Mouse (Mus musculus): ENCODE measurements around the gene Sp8. TPM values are rescaled to one million over a fixed set of nuclear protein-coding genes. Genes with fewer than 3 reads are reported as not detected.

Sp8 gene
- polyA plus RNA-seq, 1 experiment = not detected

DNA sequence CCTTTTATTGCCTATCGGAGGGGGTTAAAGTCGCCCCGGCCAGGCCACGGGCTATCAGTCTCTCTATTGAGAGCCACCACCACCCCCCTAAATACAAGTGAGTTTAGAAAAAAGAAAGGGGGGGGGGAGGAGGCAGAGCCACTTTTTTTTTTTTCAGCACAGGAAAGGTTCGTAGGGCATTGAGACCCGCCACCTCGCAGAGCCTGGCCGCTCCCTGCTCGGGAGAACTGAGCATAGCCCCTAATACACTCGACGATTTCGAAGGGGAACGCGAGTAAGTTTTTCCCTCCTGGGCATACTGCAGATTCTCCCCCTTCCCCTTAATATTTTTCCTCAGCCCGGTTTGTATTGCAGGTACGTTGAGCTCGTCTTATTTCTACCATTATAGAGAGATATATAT lies 1.3 kb downstream of the Sp8 start:
- no peak for DNase-seq
- Histone ChIP-seq H3K4me1 (ENCODE audit: control insufficient read depth, insufficient read depth, low read length) (peaks cover 9% of the 10 kb centered on the region), H3K4me3 (replicated peaks; ENCODE audit: extremely low read depth, low read depth, low read length) (no peak overlapping the region)
- TF ChIP-seq POLR2A (IDR thresholded peaks at IDR 0.05; ENCODE audit: borderline replicate concordance, extremely low read depth, low read depth, low read length) (no peak), CTCF (IDR thresholded peaks at IDR 0.05; ENCODE audit: insufficient read depth, low read length) (no peak)
- WGBS = 2% methylated on average over 17 of the region's 17 CpGs

DNA sequence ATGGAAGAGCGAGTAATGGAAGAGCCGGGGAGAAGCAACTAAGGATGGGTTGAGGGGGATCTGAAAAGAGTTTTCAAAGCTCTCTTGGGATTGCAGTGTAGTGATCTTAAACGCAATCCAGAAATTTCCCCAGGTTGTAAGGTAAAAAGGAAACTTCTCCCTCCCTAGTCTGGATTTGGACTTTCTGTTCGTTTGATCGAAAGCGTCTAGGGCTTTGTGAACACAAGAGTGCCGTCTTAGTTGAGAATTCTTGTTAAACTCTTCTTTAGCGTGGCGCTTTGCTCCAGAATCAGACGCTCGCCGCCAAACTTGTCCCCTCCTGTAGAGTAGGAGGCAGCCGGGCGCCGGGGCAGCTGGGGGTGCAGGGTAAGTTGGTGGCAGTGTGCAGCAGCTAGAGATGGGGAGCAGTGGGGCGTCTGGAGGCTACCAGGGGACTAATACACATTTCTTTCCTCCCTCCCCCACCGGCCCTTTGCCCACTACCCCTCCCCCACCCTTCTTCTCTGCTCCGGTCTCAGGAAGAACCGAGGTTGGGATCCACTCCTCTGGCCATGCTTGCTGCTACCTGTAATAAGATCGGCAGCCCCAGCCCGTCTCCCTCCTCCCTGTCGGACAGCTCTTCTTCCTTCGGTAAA lies 1.8 kb downstream of the Sp8 start:
- H3K4me3 ChIP-seq (replicated peaks; ENCODE audit: extremely low read depth, low read depth, low read length) = peak overlapping the region; percentile 10

DNA sequence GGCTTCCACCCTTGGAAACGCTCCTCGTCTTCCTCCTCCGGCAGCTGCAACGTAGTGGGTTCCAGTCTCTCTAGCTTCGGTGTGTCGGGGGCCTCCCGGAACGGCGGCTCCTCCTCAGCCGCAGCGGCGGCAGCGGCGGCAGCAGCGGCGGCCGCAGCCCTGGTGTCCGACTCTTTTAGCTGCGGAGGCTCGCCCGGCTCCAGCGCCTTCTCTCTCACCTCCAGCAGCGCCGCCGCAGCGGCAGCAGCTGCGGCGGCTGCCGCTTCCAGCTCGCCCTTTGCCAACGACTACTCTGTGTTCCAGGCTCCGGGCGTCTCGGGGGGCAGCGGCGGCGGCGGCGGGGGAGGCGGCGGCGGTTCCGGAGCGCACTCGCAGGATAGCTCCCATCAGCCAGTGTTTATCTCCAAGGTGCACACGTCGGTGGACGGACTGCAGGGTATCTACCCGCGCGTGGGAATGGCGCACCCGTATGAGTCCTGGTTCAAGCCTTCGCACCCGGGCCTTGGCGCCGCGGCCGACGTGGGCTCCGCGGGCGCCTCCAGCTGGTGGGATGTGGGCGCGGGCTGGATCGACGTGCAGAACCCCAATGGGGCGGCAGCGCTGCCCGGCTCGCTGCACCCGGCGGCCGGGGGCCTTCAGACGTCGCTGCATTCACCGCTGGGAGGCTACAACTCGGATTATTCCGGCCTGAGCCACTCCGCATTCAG lies 2.5 kb downstream of the Sp8 start:
- WGBS = 1% methylated on average over 77 of the region's 80 CpGs
- peak; percentile 21 for DNase-seq
- TF ChIP-seq POLR2A (IDR thresholded peaks at IDR 0.05; ENCODE audit: borderline replicate concordance, extremely low read depth, low read depth, low read length) = no peak
- TF ChIP-seq CTCF (IDR thresholded peaks at IDR 0.05; ENCODE audit: insufficient read depth, low read length) = no peak
- Histone ChIP-seq H3K4me1 (ENCODE audit: control insufficient read depth, insufficient read depth, low read length) (peaks cover 9% of the 10 kb centered on the region), H3K4me3 (replicated peaks; ENCODE audit: extremely low read depth, low read depth, low read length) (no peak overlapping the region)

More for the DNA sequence above, 1.8 kb downstream of the Sp8 start:
- WGBS = 2% methylated on average over 20 of the region's 23 CpGs
- TF ChIP-seq CTCF (IDR thresholded peaks at IDR 0.05; ENCODE audit: insufficient read depth, low read length) (no peak), POLR2A (IDR thresholded peaks at IDR 0.05; ENCODE audit: borderline replicate concordance, extremely low read depth, low read depth, low read length) (no peak)
- peaks cover 9% of the 10 kb centered on the region for H3K4me1 ChIP-seq (ENCODE audit: control insufficient read depth, insufficient read depth, low read length)
- DNase-seq = peak; percentile 16

DNA sequence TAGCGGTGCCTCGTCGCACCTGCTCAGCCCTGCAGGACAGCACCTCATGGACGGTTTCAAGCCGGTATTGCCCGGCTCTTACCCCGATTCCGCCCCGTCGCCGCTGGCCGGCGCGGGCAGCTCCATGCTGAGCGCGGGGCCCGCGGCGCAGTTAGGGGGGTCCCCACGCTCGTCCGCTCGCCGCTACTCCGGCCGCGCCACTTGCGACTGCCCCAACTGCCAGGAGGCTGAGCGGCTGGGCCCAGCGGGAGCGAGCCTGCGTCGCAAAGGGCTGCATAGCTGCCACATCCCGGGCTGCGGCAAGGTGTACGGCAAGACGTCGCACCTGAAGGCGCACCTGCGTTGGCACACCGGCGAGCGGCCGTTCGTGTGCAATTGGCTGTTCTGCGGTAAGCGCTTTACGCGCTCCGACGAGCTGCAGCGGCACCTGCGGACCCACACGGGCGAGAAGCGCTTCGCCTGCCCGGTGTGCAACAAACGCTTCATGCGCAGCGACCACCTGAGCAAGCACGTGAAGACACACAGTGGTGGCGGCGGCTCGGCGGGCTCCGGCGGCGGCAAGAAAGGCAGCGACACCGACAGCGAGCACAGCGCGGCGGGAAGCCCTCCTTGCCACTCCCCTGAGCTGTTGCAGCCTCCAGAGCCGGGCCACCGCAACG lies 3.2 kb downstream of the Sp8 start:
- 2% methylated on average over 78 of the region's 78 CpGs for WGBS
- H3K4me3 ChIP-seq (replicated peaks; ENCODE audit: extremely low read depth, low read depth, low read length) = no peak overlapping the region
- peaks cover 9% of the 10 kb centered on the region for H3K4me1 ChIP-seq (ENCODE audit: control insufficient read depth, insufficient read depth, low read length)
- no peak for DNase-seq
- TF ChIP-seq POLR2A (IDR thresholded peaks at IDR 0.05; ENCODE audit: borderline replicate concordance, extremely low read depth, low read depth, low read length) (no peak), CTCF (IDR thresholded peaks at IDR 0.05; ENCODE audit: insufficient read depth, low read length) (no peak)

DNA sequence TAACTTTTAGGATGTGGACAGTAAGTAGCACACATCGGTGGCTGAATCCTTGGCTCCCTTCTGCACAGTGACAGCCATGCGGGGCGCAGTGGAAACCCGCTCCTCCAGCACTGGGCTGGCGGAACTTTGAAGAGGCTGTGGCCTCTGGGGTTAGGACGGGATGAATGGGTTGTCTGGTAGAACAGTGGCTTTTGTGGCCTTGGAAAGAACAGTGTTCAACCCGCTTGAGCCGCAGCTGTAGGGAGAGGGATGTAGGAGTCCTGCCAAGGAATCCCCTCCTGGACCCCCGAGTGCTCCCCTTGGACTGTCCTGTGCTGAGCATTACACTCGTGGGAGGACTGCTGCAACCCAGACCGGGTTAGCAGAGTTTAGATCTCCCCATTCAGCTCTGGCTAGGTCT lies 3.9 kb downstream of the Sp8 start:
- Histone ChIP-seq H3K4me1 (ENCODE audit: control insufficient read depth, insufficient read depth, low read length) (peaks cover 9% of the 10 kb centered on the region), H3K4me3 (replicated peaks; ENCODE audit: extremely low read depth, low read depth, low read length) (no peak overlapping the region)
- no peak for DNase-seq
- no peak for TF ChIP-seq CTCF (IDR thresholded peaks at IDR 0.05; ENCODE audit: insufficient read depth, low read length)
- TF ChIP-seq POLR2A (IDR thresholded peaks at IDR 0.05; ENCODE audit: borderline replicate concordance, extremely low read depth, low read depth, low read length) = no peak
- 4% methylated on average over 11 of the region's 11 CpGs for WGBS

DNA sequence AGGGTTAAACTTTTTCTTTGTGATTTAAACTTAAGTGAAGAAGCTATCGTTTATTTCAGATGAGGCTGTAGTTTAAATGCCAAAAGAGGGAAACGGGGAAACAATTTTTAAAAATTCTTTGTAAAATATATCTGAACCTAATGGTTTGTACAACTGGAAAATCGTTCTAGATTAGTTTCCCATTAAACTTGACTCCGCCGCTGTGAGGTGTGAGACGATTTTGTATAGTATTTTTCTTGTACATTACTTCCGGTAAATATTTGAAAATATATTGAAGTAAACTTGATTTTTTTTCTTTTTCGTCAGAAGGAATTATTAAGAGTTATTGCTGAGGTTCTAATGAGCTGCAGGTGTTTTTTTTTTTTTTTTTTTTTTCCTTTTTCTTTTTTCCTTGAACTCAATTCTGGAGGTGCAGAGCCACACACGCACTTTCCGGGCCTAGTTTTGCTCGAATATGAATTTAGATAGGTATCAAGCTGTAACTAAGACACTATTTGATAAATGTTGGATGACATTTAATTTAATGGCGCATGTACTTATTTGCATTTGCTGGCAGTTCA lies 4.8 kb downstream of the Sp8 start:
- WGBS = 32% methylated on average over 12 of the region's 12 CpGs
- H3K4me1 ChIP-seq (ENCODE audit: control insufficient read depth, insufficient read depth, low read length) = peaks cover 9% of the 10 kb centered on the region
- TF ChIP-seq CTCF (IDR thresholded peaks at IDR 0.05; ENCODE audit: insufficient read depth, low read length) = no peak
- TF ChIP-seq POLR2A (IDR thresholded peaks at IDR 0.05; ENCODE audit: borderline replicate concordance, extremely low read depth, low read depth, low read length) = no peak
- H3K4me3 ChIP-seq (replicated peaks; ENCODE audit: extremely low read depth, low read depth, low read length) = no peak overlapping the region
- DNase-seq = no peak

DNA sequence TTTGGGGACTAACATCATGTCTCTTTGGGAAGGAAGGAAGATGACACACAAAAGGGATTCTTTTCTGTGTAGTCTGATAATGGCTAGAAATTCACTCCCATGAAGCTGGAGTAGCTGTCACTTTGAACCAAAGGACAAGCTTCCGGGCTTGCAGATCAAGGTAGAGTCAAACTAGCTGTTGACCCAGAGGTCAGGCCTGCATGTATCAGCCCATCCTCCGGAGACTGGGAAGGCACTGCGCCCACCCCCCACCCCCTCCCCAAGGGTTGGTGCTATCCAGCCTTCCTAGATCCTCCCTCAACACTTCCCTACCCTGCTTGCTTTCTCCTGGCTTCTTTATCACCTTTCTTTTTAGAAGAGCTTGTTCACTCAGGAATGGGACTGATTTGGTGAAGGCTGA lies 7.2 kb downstream of the Sp8 start:
- TF ChIP-seq POLR2A (IDR thresholded peaks at IDR 0.05; ENCODE audit: borderline replicate concordance, extremely low read depth, low read depth, low read length) = no peak
- H3K4me3 ChIP-seq (replicated peaks; ENCODE audit: extremely low read depth, low read depth, low read length) = no peak overlapping the region
- WGBS = 9% methylated on average over 3 of the region's 3 CpGs
- peaks cover under 1% of the 10 kb centered on the region for H3K4me1 ChIP-seq (ENCODE audit: control insufficient read depth, insufficient read depth, low read length)
- DNase-seq = no peak

DNA sequence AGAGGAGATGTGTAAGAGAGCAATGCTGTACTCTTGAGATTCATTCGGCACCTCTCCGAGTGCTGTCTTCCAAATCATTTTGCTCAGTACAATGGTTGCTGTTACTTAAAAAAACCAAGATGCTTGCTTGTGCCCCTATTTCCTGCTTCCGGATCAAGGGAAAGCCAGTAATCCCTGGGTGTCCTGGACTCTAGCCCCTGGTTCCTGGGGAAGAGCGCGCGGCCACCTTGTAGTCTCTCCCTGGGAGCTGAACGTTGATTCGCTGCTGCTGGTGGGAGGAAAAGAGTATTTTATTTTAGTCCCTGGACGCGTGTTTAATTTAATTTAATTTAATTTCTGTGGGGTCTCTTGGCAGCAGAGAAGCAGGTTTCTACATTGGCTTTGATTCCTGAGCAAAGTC lies 8.3 kb downstream of the Sp8 start:
- Histone ChIP-seq H3K4me3 (replicated peaks; ENCODE audit: extremely low read depth, low read depth, low read length) (no peak overlapping the region), H3K4me1 (ENCODE audit: control insufficient read depth, insufficient read depth, low read length) (no peaks in the 10 kb centered on the region; the same call in 1 of the 2 replicates)
- TF ChIP-seq POLR2A (IDR thresholded peaks at IDR 0.05; ENCODE audit: borderline replicate concordance, extremely low read depth, low read depth, low read length) = no peak
- no peak for TF ChIP-seq CTCF (IDR thresholded peaks at IDR 0.05; ENCODE audit: insufficient read depth, low read length)
- WGBS = 3% methylated on average over 10 of the region's 10 CpGs
- DNase-seq = no peak

DNA sequence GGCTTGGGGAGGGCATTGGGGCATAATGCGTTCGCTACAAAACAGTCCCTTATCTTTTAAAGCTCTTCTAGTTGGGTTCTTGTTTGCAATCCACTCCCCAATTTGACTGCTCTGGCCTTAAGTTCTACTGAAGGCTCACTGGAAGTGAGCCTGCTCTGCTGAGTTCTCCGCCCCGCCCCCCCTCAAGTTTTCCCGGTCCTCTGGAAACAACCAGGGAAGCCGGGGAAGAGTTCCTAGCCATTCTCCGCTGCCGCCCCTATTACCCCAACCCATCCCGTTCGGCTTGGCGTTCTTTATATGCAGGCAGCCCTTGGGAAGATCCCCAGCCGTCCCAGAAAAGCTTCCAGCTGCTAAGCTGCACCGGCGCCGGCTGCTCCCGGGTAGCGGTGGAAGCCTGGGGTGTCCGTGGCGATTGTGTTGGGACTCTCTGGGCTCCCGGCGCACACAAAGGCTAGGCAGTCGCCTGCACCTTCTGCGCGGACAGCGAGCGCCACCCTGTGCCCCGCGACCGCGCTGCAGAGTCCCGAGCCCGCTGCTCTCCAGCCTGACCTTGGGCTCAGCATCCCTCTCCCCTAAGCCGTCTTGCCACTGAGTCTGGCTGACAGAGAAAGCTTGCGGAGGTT lies 8.8 kb downstream of the Sp8 start:
- 2% methylated on average over 34 of the region's 34 CpGs for WGBS
- no peak for TF ChIP-seq POLR2A (IDR thresholded peaks at IDR 0.05; ENCODE audit: borderline replicate concordance, extremely low read depth, low read depth, low read length)
- TF ChIP-seq CTCF (IDR thresholded peaks at IDR 0.05; ENCODE audit: insufficient read depth, low read length) = peak; percentile 26; the same call in 1 of the 2 replicates
- peak; percentile 52 for DNase-seq
- Histone ChIP-seq H3K4me1 (ENCODE audit: control insufficient read depth, insufficient read depth, low read length) (no peaks in the 10 kb centered on the region; the same call in 1 of the 2 replicates), H3K4me3 (replicated peaks; ENCODE audit: extremely low read depth, low read depth, low read length) (no peak overlapping the region)

All from lung, adult 2 months (tissue).